Mouse (Mus musculus): Measurements from ENCODE around the gene Cnih3. TPM values are rescaled to one million over a fixed set of nuclear protein-coding genes. Genes with fewer than 3 reads are reported as not detected.

Gene Cnih3
- polyA plus RNA-seq, 1 experiment from 2014 or later, result 0.39 TPM

GRCm38 (mm10) chr1:181456911-181457310 is 104.5 kb downstream of the Cnih3 start:
- Histone ChIP-seq H3K4me3 (ENCODE audit: low read depth, low read length) (no peak overlapping the region), H3K36me3 (ENCODE audit: control insufficient read depth, insufficient read depth, low read length) (no peaks in the 10 kb centered on the region), H3K27ac (ENCODE audit: low read length) (no peak overlapping the region), H3K4me2 (replicated peaks; ENCODE audit: low read depth, low read length) (no peak overlapping the region), H3K9ac (replicated peaks; ENCODE audit: low read depth, low read length) (no peak overlapping the region), H3K9me3 (ENCODE audit: control insufficient read depth, low read depth, low read length) (no peaks in the 10 kb centered on the region), H3K27me3 (ENCODE audit: control insufficient read depth, insufficient read depth, low read length) (no peaks in the 10 kb centered on the region), H3K4me1 (ENCODE audit: control insufficient read depth, insufficient read depth, low read length) (peaks cover 3% of the 10 kb centered on the region; the same call in 1 of the 2 replicates)
- 80% methylated on average over 7 of the region's 7 CpGs for WGBS
- ATAC-seq (ENCODE audit: insufficient number of reproducible peaks, insufficient read depth, low FRiP score, low read depth), result no peak

GRCm38 (mm10) chr1:181459431-181460105 is 107.1 kb downstream of the Cnih3 start:
- Histone ChIP-seq H3K9me3 (ENCODE audit: control insufficient read depth, low read depth, low read length) (no peaks in the 10 kb centered on the region), H3K36me3 (ENCODE audit: control insufficient read depth, insufficient read depth, low read length) (no peaks in the 10 kb centered on the region), H3K27me3 (ENCODE audit: control insufficient read depth, insufficient read depth, low read length) (no peaks in the 10 kb centered on the region), H3K9ac (replicated peaks; ENCODE audit: low read depth, low read length) (no peak overlapping the region), H3K4me3 (ENCODE audit: low read depth, low read length) (no peak overlapping the region), H3K4me2 (replicated peaks; ENCODE audit: low read depth, low read length) (no peak overlapping the region), H3K27ac (ENCODE audit: low read length) (no peak overlapping the region), H3K4me1 (ENCODE audit: control insufficient read depth, insufficient read depth, low read length) (peaks cover 6% of the 10 kb centered on the region; the same call in 1 of the 2 replicates)
- WGBS, result 78% methylated on average over 7 of the region's 7 CpGs
- ATAC-seq (ENCODE audit: insufficient number of reproducible peaks, insufficient read depth, low FRiP score, low read depth), result no peak

GRCm38 (mm10) chr1:181460283-181460682 is 107.9 kb downstream of the Cnih3 start:
- no peak for ATAC-seq (ENCODE audit: insufficient number of reproducible peaks, insufficient read depth, low FRiP score, low read depth)
- Histone ChIP-seq H3K27ac (ENCODE audit: low read length) (no peak overlapping the region), H3K4me1 (ENCODE audit: control insufficient read depth, insufficient read depth, low read length) (peaks cover 6% of the 10 kb centered on the region; the same call in 1 of the 2 replicates), H3K4me3 (ENCODE audit: low read depth, low read length) (no peak overlapping the region), H3K4me2 (replicated peaks; ENCODE audit: low read depth, low read length) (no peak overlapping the region), H3K36me3 (ENCODE audit: control insufficient read depth, insufficient read depth, low read length) (no peaks in the 10 kb centered on the region), H3K9ac (replicated peaks; ENCODE audit: low read depth, low read length) (no peak overlapping the region), H3K9me3 (ENCODE audit: control insufficient read depth, low read depth, low read length) (no peaks in the 10 kb centered on the region), H3K27me3 (ENCODE audit: control insufficient read depth, insufficient read depth, low read length) (no peaks in the 10 kb centered on the region)
- 84% methylated on average over 2 of the region's 2 CpGs for WGBS

GRCm38 (mm10) chr1:181461484-181461883 is 109.1 kb downstream of the Cnih3 start:
- Histone ChIP-seq H3K36me3 (ENCODE audit: control insufficient read depth, insufficient read depth, low read length) (no peaks in the 10 kb centered on the region), H3K4me3 (ENCODE audit: low read depth, low read length) (no peak overlapping the region), H3K9ac (replicated peaks; ENCODE audit: low read depth, low read length) (no peak overlapping the region), H3K4me1 (ENCODE audit: control insufficient read depth, insufficient read depth, low read length) (peaks cover 6% of the 10 kb centered on the region; the same call in 1 of the 2 replicates), H3K27ac (ENCODE audit: low read length) (no peak overlapping the region), H3K4me2 (replicated peaks; ENCODE audit: low read depth, low read length) (no peak overlapping the region), H3K9me3 (ENCODE audit: control insufficient read depth, low read depth, low read length) (no peaks in the 10 kb centered on the region), H3K27me3 (ENCODE audit: control insufficient read depth, insufficient read depth, low read length) (no peaks in the 10 kb centered on the region)
- WGBS, result 63% methylated on average over 8 of the region's 8 CpGs
- no peak for ATAC-seq (ENCODE audit: insufficient number of reproducible peaks, insufficient read depth, low FRiP score, low read depth)

GRCm38 (mm10) chr1:181462051-181462905 is 109.8 kb downstream of the Cnih3 start:
- Histone ChIP-seq H3K27ac (ENCODE audit: low read length) (no peak overlapping the region), H3K4me1 (ENCODE audit: control insufficient read depth, insufficient read depth, low read length) (peaks cover 13% of the 10 kb centered on the region; the same call in 1 of the 2 replicates), H3K27me3 (ENCODE audit: control insufficient read depth, insufficient read depth, low read length) (no peaks in the 10 kb centered on the region), H3K4me2 (replicated peaks; ENCODE audit: low read depth, low read length) (no peak overlapping the region), H3K36me3 (ENCODE audit: control insufficient read depth, insufficient read depth, low read length) (no peaks in the 10 kb centered on the region), H3K4me3 (ENCODE audit: low read depth, low read length) (no peak overlapping the region), H3K9me3 (ENCODE audit: control insufficient read depth, low read depth, low read length) (no peaks in the 10 kb centered on the region), H3K9ac (replicated peaks; ENCODE audit: low read depth, low read length) (no peak overlapping the region)
- WGBS, result 45% methylated on average over 8 of the region's 8 CpGs
- ATAC-seq (ENCODE audit: insufficient number of reproducible peaks, insufficient read depth, low FRiP score, low read depth), result peak; percentile 34; the same call in 1 of the 2 replicates

- Histone ChIP-seq H3K36me3 (ENCODE audit: control insufficient read depth, insufficient read depth, low read length) (no peaks in the 10 kb centered on the region), H3K27ac (ENCODE audit: low read length) (no peak overlapping the region), H3K9ac (replicated peaks; ENCODE audit: low read depth, low read length) (no peak overlapping the region), H3K9me3 (ENCODE audit: control insufficient read depth, low read depth, low read length) (no peaks in the 10 kb centered on the region), H3K4me1 (ENCODE audit: control insufficient read depth, insufficient read depth, low read length) (peaks cover 13% of the 10 kb centered on the region; the same call in 1 of the 2 replicates), H3K27me3 (ENCODE audit: control insufficient read depth, insufficient read depth, low read length) (no peaks in the 10 kb centered on the region), H3K4me2 (replicated peaks; ENCODE audit: low read depth, low read length) (no peak overlapping the region), H3K4me3 (ENCODE audit: low read depth, low read length) (no peak overlapping the region)
- WGBS, result 74% methylated on average over 6 of the region's 6 CpGs
- ATAC-seq (ENCODE audit: insufficient number of reproducible peaks, insufficient read depth, low FRiP score, low read depth), result no peak
These were observed 110.4 kb downstream of the Cnih3 start for GRCm38 (mm10) chr1:181462906-181463179.

- 42% methylated on average over 5 of the region's 5 CpGs for WGBS
- H3K27ac ChIP-seq (ENCODE audit: low read length), result no peak overlapping the region
These were observed 112.6 kb downstream of the Cnih3 start for GRCm38 (mm10) chr1:181465027-181465426.

GRCm38 (mm10) chr1:181466040-181466439 is 113.6 kb downstream of the Cnih3 start:
- Histone ChIP-seq H3K9ac (replicated peaks; ENCODE audit: low read depth, low read length) (no peak overlapping the region), H3K27me3 (ENCODE audit: control insufficient read depth, insufficient read depth, low read length) (no peaks in the 10 kb centered on the region), H3K36me3 (ENCODE audit: control insufficient read depth, insufficient read depth, low read length) (no peaks in the 10 kb centered on the region), H3K4me3 (ENCODE audit: low read depth, low read length) (no peak overlapping the region), H3K4me1 (ENCODE audit: control insufficient read depth, insufficient read depth, low read length) (peaks cover 13% of the 10 kb centered on the region; the same call in 1 of the 2 replicates), H3K27ac (ENCODE audit: low read length) (no peak overlapping the region), H3K4me2 (replicated peaks; ENCODE audit: low read depth, low read length) (no peak overlapping the region), H3K9me3 (ENCODE audit: control insufficient read depth, low read depth, low read length) (no peaks in the 10 kb centered on the region; the same call in 1 of the 2 replicates)
- WGBS, result 82% methylated on average over 6 of the region's 6 CpGs
- no peak for ATAC-seq (ENCODE audit: insufficient number of reproducible peaks, insufficient read depth, low FRiP score, low read depth)

More at GRCm38 (mm10) chr1:181465027-181465426, 112.6 kb downstream of the Cnih3 start:
- Histone ChIP-seq H3K4me2 (replicated peaks; ENCODE audit: low read depth, low read length) (no peak overlapping the region), H3K36me3 (ENCODE audit: control insufficient read depth, insufficient read depth, low read length) (no peaks in the 10 kb centered on the region), H3K9me3 (ENCODE audit: control insufficient read depth, low read depth, low read length) (no peaks in the 10 kb centered on the region), H3K4me3 (ENCODE audit: low read depth, low read length) (no peak overlapping the region), H3K4me1 (ENCODE audit: control insufficient read depth, insufficient read depth, low read length) (peaks cover 13% of the 10 kb centered on the region; the same call in 1 of the 2 replicates), H3K27me3 (ENCODE audit: control insufficient read depth, insufficient read depth, low read length) (no peaks in the 10 kb centered on the region), H3K9ac (replicated peaks; ENCODE audit: low read depth, low read length) (no peak overlapping the region)
- ATAC-seq (ENCODE audit: insufficient number of reproducible peaks, insufficient read depth, low FRiP score, low read depth), result no peak
